Mouse (Mus musculus) stomach, embryonic 16.5 days (tissue): Measurements from ENCODE around the gene Trim12a. TPM values are rescaled to one million over a fixed set of nuclear protein-coding genes. Genes with fewer than 3 reads are reported as not detected.
"Not testable (repeated sequence)": the region's sequence is repeated elsewhere in the genome, so short reads cannot be mapped to it uniquely, and the experiment has no call there.

Experiments used
- ATAC-seq: fragments of 200-750 bp; cut with Nextera tagmentation; 2 replicates; pipeline ENCODE4 v1.8.0; 2017; ENCODE audit warnings: moderate number of reproducible peaks, moderate TSS enrichment; ENCODE audit not compliant: insufficient read depth, low FRiP score
- H3K27ac ChIP-seq: fragments of 300-500 bp; sonication (generic); 2 replicates; pipeline ENCODE4 v1.5.1; 2014; ENCODE audit warnings: low read length
- H3K27me3 ChIP-seq: fragments of 300-500 bp; sonication (generic); 2 replicates; pipeline ENCODE4 v1.6.1; 2014; ENCODE audit warnings: low read length, control low read depth, mixed read lengths; ENCODE audit not compliant: control insufficient read depth, insufficient read depth
- H3K36me3 ChIP-seq: fragments of 300-500 bp; sonication (generic); 2 replicates; pipeline ENCODE4 v1.6.1; 2014; ENCODE audit warnings: low read length; ENCODE audit not compliant: control insufficient read depth, insufficient read depth
- H3K4me1 ChIP-seq: fragments of 300-500 bp; sonication (generic); 2 replicates; pipeline ENCODE4 v1.6.1; 2014; ENCODE audit warnings: low read length, control low read depth, mixed read lengths; ENCODE audit not compliant: control insufficient read depth, insufficient read depth
- H3K4me2 ChIP-seq: fragments of 300-500 bp; sonication (generic); 2 replicates; pipeline ENCODE4 v1.6.1; 2014; ENCODE audit warnings: low read depth, low read length, mixed read lengths
- H3K4me3 ChIP-seq: fragments of 300-500 bp; sonication (generic); replicated peaks from 2 replicates; pipeline ENCODE4 v1.5.1; 2014; ENCODE audit warnings: mild to moderate bottlenecking, low read length
- H3K9ac ChIP-seq: fragments of 300-500 bp; sonication (generic); 2 replicates; pipeline ENCODE4 v1.6.1; 2014; ENCODE audit warnings: low read length
- H3K9me3 ChIP-seq: fragments of 300-500 bp; sonication (generic); replicated peaks from 2 replicates; pipeline ENCODE4 v1.6.1; 2016; ENCODE audit warnings: low read length, control low read depth; ENCODE audit not compliant: control insufficient read depth
- WGBS: fragments of 180-500 bp; shearing (Covaris S2); extraction: QIAGEN DNeasy Blood & Tissue Kit; methylation state at CpG from one replicate; pipeline ENCODE4 v1.1.7; 2014; 5-methylcytosine and 5-hydroxymethylcytosine counted together
- polyA plus RNA-seq: library from polyadenylated mRNA; unstranded; fragments of >200 nt; fragmentation: Nextera tagmentation; extraction: Ambion mirVana; gene quantifications from 2 replicates; pipeline ENCODE4 v1.2.1, GENCODE M21; 2015

Trim12a gene
- polyA plus RNA-seq, 1 experiment from 2014 or later: 6.1 TPM

DNA sequence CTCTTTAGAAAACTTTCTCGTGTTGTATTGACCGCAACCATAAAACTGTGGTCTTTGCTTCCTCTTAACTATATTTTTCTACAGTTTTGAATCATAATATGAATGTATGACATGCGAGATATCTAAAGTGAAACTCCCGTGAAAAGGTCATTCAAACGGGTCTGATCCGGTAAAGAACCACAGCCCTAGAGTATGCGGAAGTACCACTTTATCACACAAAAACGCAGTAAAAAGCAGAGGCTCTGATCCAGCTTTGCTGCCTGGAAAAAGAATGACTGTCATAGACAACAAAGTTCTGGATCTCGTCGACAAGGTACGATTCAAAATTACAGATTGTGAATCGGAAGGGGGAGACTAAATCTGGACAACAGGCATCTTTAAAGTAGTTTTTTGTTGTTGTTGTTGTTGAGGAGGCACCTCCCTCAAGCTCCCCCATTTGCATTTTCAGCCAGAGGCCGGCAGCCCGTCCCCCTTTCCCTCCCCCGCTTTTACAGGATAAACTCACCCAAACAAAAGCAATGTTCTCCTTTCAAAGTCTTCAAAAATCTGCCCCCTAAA lies 391 bp downstream of the Trim12a start:
- H3K4me1 ChIP-seq: no peaks in the 10 kb centered on the region
- H3K36me3 ChIP-seq: no peaks in the 10 kb centered on the region
- peak; percentile 64 for ATAC-seq
- peak overlapping the region; percentile 55 for H3K4me3 ChIP-seq
- peak overlapping the region; percentile 51 for H3K4me2 ChIP-seq
- H3K9me3 ChIP-seq: no peaks in the 10 kb centered on the region
- no peaks in the 10 kb centered on the region for H3K27me3 ChIP-seq
- 8% methylated on average over 15 of the region's 15 CpGs for WGBS
- peak overlapping the region; percentile 18; the same call in 1 of the 2 replicates for H3K27ac ChIP-seq
- peak overlapping the region; percentile 64 for H3K9ac ChIP-seq

DNA sequence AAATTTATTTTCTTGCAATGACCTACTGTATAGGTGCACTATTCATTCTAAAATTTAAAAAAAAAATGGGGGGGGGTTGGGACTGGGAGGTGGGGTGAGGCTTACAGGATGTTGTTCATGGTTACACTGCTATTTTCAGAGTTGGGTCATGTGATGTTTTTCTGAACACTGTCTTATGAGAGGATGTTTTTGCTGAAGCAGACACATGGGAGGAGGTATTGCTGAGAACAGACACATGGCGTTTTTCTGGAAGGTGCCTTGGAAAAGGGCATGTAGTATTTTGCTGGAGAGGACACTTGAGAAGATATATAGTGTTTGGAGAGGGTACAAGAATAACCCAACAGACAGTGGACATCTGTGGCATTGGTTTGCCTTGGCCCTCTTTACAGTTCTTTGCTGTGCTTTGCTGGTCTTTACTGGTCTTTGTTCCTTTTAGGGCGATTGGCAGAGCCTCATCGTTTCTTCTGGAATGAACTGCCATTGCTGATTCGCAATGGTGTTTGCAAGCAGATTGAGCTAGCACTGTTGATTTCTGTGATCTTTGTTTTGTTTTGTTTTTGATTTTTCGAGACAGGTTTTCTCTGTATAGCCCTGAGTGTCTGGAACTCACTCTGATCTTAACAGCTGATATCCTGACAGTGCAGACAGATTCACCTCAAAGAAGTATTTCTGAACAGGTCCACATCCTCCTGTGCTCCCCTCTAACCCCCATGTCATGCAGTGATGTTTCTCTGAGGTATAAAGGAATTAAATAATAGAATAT lies 23.4 kb downstream of the Trim12a start:
- Histone ChIP-seq H3K27me3 (no peaks in the 10 kb centered on the region), H3K4me3 (no peak overlapping the region), H3K9ac (no peak overlapping the region), H3K27ac (no peak overlapping the region), H3K4me2 (no peak overlapping the region), H3K9me3 (no peaks in the 10 kb centered on the region), H3K36me3 (no peaks in the 10 kb centered on the region), H3K4me1 (no peaks in the 10 kb centered on the region)
- no peak for ATAC-seq
- 83% methylated on average over 5 of the region's 5 CpGs for WGBS

DNA sequence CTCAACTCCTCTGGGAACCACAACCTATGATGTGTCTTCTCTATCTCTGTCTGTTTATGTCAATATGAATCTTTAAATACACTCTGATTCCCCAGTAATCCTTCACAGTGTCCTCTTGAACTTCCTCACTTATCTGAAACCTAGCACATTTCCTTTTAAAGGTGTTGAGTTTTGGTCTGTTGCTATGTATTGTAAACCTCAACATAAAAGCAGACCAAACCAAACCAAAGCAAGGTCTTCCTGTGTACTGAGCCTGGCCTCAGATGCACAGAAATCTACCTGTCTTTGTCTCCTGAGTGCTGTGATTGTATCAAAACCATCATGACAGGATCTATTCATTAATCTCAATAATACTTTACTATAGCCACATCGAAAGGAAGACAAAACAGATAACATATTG lies 24.6 kb downstream of the Trim12a start:
- Histone ChIP-seq H3K9me3 (no peaks in the 10 kb centered on the region), H3K4me2 (no peak overlapping the region), H3K4me3 (no peak overlapping the region), H3K36me3 (no peaks in the 10 kb centered on the region), H3K9ac (no peak overlapping the region), H3K27me3 (no peaks in the 10 kb centered on the region), H3K27ac (no peak overlapping the region), H3K4me1 (no peaks in the 10 kb centered on the region)
- 79% methylated on average over 1 of the region's 1 CpGs for WGBS
- ATAC-seq: no peak

DNA sequence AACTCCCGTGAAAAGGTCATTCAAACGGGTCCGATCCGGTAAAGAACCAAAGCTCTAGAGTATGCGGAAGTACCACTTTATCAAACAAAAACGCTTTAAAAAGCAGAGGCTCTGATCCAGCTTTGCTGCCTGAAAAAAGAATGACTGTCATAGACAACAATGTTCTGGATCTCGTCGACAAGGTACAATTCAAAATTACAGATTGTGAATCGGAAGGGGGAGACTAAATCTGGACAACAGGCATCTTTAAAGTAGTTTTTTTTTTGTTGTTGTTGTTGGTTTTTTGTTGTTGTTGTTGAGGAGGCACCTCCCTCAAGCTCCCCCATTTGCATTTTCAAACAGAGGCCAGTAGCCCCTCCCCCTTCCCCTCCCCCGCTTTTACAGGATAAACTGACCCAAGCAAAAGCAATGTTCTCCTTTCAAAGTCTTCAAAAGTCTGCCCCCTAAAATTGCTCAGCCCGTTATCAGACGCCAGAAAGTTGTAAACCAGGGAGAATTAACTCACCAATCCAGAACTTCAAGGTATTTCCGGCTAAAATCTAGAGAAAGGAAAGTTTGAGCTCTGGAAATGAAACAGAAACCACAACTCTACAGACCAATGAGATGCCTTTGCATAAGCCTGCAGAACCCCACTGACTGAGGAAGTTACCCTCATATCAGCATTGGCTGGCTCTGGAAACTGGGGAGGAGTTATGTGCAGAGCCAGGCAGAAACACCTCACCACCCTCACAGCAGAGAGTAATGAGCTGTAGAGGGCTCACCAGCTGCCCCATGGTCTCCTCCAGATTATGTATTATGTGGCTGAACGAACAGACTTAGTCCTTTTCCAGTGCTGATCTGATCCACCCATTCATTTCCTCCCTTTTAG lies 27.5 kb downstream of the Trim12a start, which contains the start of gene Trim5:
Trim5 (minus strand) TSS at position 519 of the 868 bp plus-strand sequence.
- not testable (repeated sequence) for H3K9me3 ChIP-seq, H3K27me3 ChIP-seq, H3K27ac ChIP-seq, H3K4me1 ChIP-seq, H3K36me3 ChIP-seq, H3K9ac ChIP-seq
- 31% methylated on average over 14 of the region's 14 CpGs for WGBS
- peak; percentile 86; the same call in 1 of the 2 replicates for ATAC-seq
- peak within 1 kb of the TSS; percentile 29 for H3K4me2 ChIP-seq
- peak within 1 kb of the TSS; percentile 34 for H3K4me3 ChIP-seq

DNA sequence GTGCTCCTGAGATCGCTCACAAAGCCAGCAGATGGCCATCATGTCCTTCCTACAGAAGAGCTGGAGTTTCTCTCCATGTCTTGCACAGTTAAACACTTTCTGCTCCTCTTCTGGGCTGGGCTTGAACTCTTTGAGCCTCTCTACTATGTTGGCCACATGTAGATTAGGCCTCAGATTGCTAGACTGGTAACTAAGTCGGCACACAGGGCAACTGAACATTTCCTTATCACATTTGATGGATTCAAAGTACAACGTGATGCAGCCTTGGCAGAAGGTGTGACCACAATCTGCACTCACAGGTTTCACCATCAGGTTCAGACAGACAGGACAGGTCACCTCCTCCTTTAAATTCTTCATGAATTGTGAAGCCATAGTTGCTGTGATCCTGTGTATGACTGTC lies 35.9 kb downstream of the Trim12a start:
- 83% methylated on average over 3 of the region's 3 CpGs for WGBS
- ATAC-seq: not testable (repeated sequence)

DNA sequence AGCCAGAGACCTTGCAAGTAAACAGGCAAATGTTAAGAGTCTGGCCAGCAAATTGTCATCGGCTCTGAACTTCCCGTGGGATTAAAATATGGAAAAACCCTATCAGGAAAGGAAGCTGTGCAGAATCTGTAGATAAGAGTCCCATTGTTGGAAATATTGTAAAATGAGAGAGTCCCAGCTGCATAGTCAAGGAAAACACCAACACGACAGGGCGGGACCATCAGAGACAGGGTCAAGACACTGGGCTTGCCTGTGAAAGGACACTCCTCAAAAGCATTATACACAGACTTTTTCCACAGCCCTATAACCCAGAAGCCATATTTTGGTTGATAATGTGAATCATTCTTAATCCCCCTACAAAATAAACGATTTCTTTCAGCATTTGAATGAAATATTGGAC lies 49.9 kb downstream of the Trim12a start:
- H3K4me1 ChIP-seq, ATAC-seq, H3K9me3 ChIP-seq, H3K27me3 ChIP-seq, H3K4me2 ChIP-seq, H3K9ac ChIP-seq, H3K4me3 ChIP-seq, H3K36me3 ChIP-seq, H3K27ac ChIP-seq: not testable (repeated sequence)
- 78% methylated on average over 3 of the region's 5 CpGs for WGBS

More for the DNA sequence above, 35.9 kb downstream of the Trim12a start:
- H3K4me3 ChIP-seq, H3K4me2 ChIP-seq, H3K4me1 ChIP-seq, H3K9ac ChIP-seq, H3K36me3 ChIP-seq, H3K27ac ChIP-seq, H3K9me3 ChIP-seq, H3K27me3 ChIP-seq: not testable (repeated sequence)

DNA sequence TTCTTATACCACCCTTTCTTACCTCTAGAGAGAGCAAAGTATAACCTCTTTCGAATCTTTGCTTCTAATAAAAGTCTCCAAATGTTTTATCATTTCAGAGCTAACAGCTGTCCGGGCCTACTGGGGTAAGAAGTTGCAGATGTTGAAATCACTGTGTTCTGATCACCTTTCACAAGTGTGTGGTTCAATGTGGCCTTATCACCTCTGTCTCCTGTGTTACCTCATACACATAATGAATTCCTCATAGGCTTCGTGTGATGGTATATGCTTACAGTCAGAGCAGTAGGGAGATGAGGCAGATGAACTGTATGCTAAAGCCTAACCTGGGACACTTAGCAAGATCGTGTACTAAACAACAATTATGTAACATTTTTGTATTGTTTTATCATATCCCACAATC lies 54.9 kb downstream of the Trim12a start:
- WGBS: 86% methylated on average over 4 of the region's 4 CpGs
- not testable (repeated sequence) for H3K4me2 ChIP-seq, H3K9me3 ChIP-seq, H3K4me1 ChIP-seq, H3K9ac ChIP-seq, H3K27ac ChIP-seq, H3K4me3 ChIP-seq, H3K36me3 ChIP-seq, ATAC-seq, H3K27me3 ChIP-seq
